Mouse (Mus musculus) midbrain, embryonic 16.5 days (tissue): Measurements from ENCODE around the gene Zfp423. TPM values are rescaled to one million over a fixed set of nuclear protein-coding genes. Genes with fewer than 3 reads are reported as not detected.

Source experiments
- ATAC-seq: fragments of 200-750 bp; cut with Nextera tagmentation; 2 replicates; pipeline ENCODE4 v1.8.0; 2017; ENCODE audit warnings: moderate TSS enrichment
- H3K27ac ChIP-seq: fragments of 300-500 bp; sonication (generic); 2 replicates; pipeline ENCODE4 v1.5.1; 2014; ENCODE audit warnings: mild to moderate bottlenecking, low read length, mixed read lengths
- H3K27me3 ChIP-seq: fragments of 300-500 bp; sonication (generic); 2 replicates; pipeline ENCODE4 v1.6.1; 2014; ENCODE audit warnings: low read depth, low read length, mixed read lengths; ENCODE audit not compliant: control insufficient read depth, insufficient read depth
- H3K36me3 ChIP-seq: fragments of 300-500 bp; sonication (generic); 2 replicates; pipeline ENCODE4 v1.6.1; 2014; ENCODE audit warnings: mild to moderate bottlenecking, low read length, moderate library complexity, mixed read lengths; ENCODE audit not compliant: control insufficient read depth, insufficient read depth
- H3K4me1 ChIP-seq: fragments of 300-500 bp; sonication (generic); 2 replicates; pipeline ENCODE4 v1.6.1; 2014; ENCODE audit warnings: mild to moderate bottlenecking, low read length, mixed read lengths; ENCODE audit not compliant: control insufficient read depth, insufficient read depth
- H3K4me2 ChIP-seq: fragments of 300-500 bp; sonication (generic); 2 replicates; pipeline ENCODE4 v1.6.1; 2014; ENCODE audit warnings: mild to moderate bottlenecking, low read length, mixed read lengths
- H3K4me3 ChIP-seq: fragments of 300-500 bp; sonication (generic); 2 replicates; pipeline ENCODE4 v1.5.1; 2014; ENCODE audit warnings: low read depth, mild to moderate bottlenecking, low read length, moderate library complexity, mixed read lengths
- H3K9ac ChIP-seq: fragments of 300-500 bp; sonication (generic); 2 replicates; pipeline ENCODE4 v1.6.1; 2014; ENCODE audit warnings: low read depth, low read length, mixed read lengths
- H3K9me3 ChIP-seq: fragments of 300-500 bp; sonication (generic); replicated peaks from 2 replicates; pipeline ENCODE4 v1.6.1; 2014; ENCODE audit warnings: mild to moderate bottlenecking, low read length, mixed read lengths; ENCODE audit not compliant: control insufficient read depth, poor library complexity, severe bottlenecking
- WGBS: fragments of 180-500 bp; shearing (Covaris S2); extraction: QIAGEN DNeasy Blood & Tissue Kit; methylation state at CpG from one replicate; pipeline ENCODE4 v1.1.7; 2014; 5-methylcytosine and 5-hydroxymethylcytosine counted together
- polyA plus RNA-seq: library from polyadenylated mRNA; unstranded; fragments of >200 nt; fragmentation: Nextera tagmentation; extraction: Ambion mirVana; gene quantifications from 2 replicates; pipeline ENCODE4 v1.2.1, GENCODE M21; 2015

The Zfp423 gene
- polyA plus RNA-seq, 1 experiment from 2014 or later, result 28.1 TPM

GRCm38 (mm10) chr8:87715731-87716682, 243.4 kb downstream of the Zfp423 start:
- Histone ChIP-seq H3K36me3 (no peaks in the 10 kb centered on the region), H3K4me1 (peaks cover 65% of the 10 kb centered on the region), H3K27ac (peak overlapping the region; percentile 85), H3K9ac (peak overlapping the region; percentile 27), H3K27me3 (no peaks in the 10 kb centered on the region), H3K9me3 (no peaks in the 10 kb centered on the region), H3K4me3 (peak overlapping the region; percentile 3; the same call in 1 of the 2 replicates), H3K4me2 (peak overlapping the region; percentile 46)
- 7% methylated on average over 24 of the region's 24 CpGs for WGBS
- ATAC-seq, result peak; percentile 64

- H3K36me3 ChIP-seq, result no peaks in the 10 kb centered on the region
- no peaks in the 10 kb centered on the region for H3K27me3 ChIP-seq
- H3K4me2 ChIP-seq, result no peak overlapping the region
- 61% methylated on average over 2 of the region's 3 CpGs for WGBS
- H3K27ac ChIP-seq, result no peak overlapping the region
- H3K4me3 ChIP-seq, result no peak overlapping the region
- no peaks in the 10 kb centered on the region for H3K9me3 ChIP-seq
- peaks cover 44% of the 10 kb centered on the region for H3K4me1 ChIP-seq
- ATAC-seq, result no peak
- no peak overlapping the region for H3K9ac ChIP-seq
Measured at GRCm38 (mm10) chr8:87713946-87714345, 245.4 kb downstream of the Zfp423 start.

- Histone ChIP-seq H3K4me2 (no peak overlapping the region), H3K4me1 (peaks cover 44% of the 10 kb centered on the region), H3K27me3 (no peaks in the 10 kb centered on the region), H3K36me3 (no peaks in the 10 kb centered on the region), H3K4me3 (no peak overlapping the region), H3K9me3 (no peaks in the 10 kb centered on the region), H3K27ac (peak overlapping the region; percentile 66), H3K9ac (peak overlapping the region; percentile 47)
- no peak for ATAC-seq
- 45% methylated on average over 6 of the region's 6 CpGs for WGBS
Measured at GRCm38 (mm10) chr8:87711955-87712354, 247.4 kb downstream of the Zfp423 start.

- Histone ChIP-seq H3K27ac (peak overlapping the region; percentile 77), H3K4me3 (no peak overlapping the region), H3K9ac (peak overlapping the region; percentile 33; the same call in 1 of the 2 replicates), H3K36me3 (no peaks in the 10 kb centered on the region), H3K9me3 (no peaks in the 10 kb centered on the region), H3K27me3 (no peaks in the 10 kb centered on the region), H3K4me2 (peak overlapping the region; percentile 32), H3K4me1 (peaks cover 41% of the 10 kb centered on the region)
- no peak for ATAC-seq
- 14% methylated on average over 11 of the region's 11 CpGs for WGBS
Measured at GRCm38 (mm10) chr8:87708127-87708637, 251.2 kb downstream of the Zfp423 start.

- peak overlapping the region; percentile 14; the same call in 1 of the 2 replicates for H3K4me2 ChIP-seq
- peak overlapping the region; percentile 28 for H3K9ac ChIP-seq
- peaks cover 48% of the 10 kb centered on the region for H3K4me1 ChIP-seq
- H3K9me3 ChIP-seq, result no peaks in the 10 kb centered on the region
- ATAC-seq, result no peak
- WGBS, result 37% methylated on average over 17 of the region's 17 CpGs
- H3K4me3 ChIP-seq, result no peak overlapping the region
- H3K27me3 ChIP-seq, result no peaks in the 10 kb centered on the region
- no peaks in the 10 kb centered on the region for H3K36me3 ChIP-seq
- peak overlapping the region; percentile 65 for H3K27ac ChIP-seq
Measured at GRCm38 (mm10) chr8:87707176-87707575, 252.2 kb downstream of the Zfp423 start.

- no peaks in the 10 kb centered on the region for H3K36me3 ChIP-seq
- H3K9me3 ChIP-seq, result no peaks in the 10 kb centered on the region
- H3K4me1 ChIP-seq, result peaks cover 46% of the 10 kb centered on the region
- no peak overlapping the region for H3K4me3 ChIP-seq
- ATAC-seq, result no peak
- no peak overlapping the region for H3K27ac ChIP-seq
- H3K9ac ChIP-seq, result no peak overlapping the region
- no peak overlapping the region for H3K4me2 ChIP-seq
- WGBS, result 92% methylated on average over 3 of the region's 3 CpGs
- no peaks in the 10 kb centered on the region for H3K27me3 ChIP-seq
Measured at GRCm38 (mm10) chr8:87704756-87705155, 254.6 kb downstream of the Zfp423 start.

GRCm38 (mm10) chr8:87702790-87703311, 256.5 kb downstream of the Zfp423 start:
- Histone ChIP-seq H3K4me2 (peak overlapping the region; percentile 8; the same call in 1 of the 2 replicates), H3K27ac (peak overlapping the region; percentile 79), H3K4me3 (no peak overlapping the region), H3K27me3 (no peaks in the 10 kb centered on the region), H3K9ac (peak overlapping the region; percentile 53; the same call in 1 of the 2 replicates), H3K4me1 (peaks cover 41% of the 10 kb centered on the region), H3K36me3 (no peaks in the 10 kb centered on the region), H3K9me3 (no peaks in the 10 kb centered on the region)
- 7% methylated on average over 10 of the region's 10 CpGs for WGBS
- ATAC-seq, result peak; percentile 83

- Histone ChIP-seq H3K27ac (peak overlapping the region; percentile 79), H3K9ac (no peak overlapping the region), H3K4me1 (peaks cover 35% of the 10 kb centered on the region), H3K36me3 (no peaks in the 10 kb centered on the region), H3K4me2 (no peak overlapping the region), H3K4me3 (no peak overlapping the region), H3K9me3 (no peaks in the 10 kb centered on the region), H3K27me3 (no peaks in the 10 kb centered on the region)
- WGBS, result 33% methylated on average over 8 of the region's 8 CpGs
- peak; percentile 72 for ATAC-seq
Measured at GRCm38 (mm10) chr8:87702051-87702521, 257.3 kb downstream of the Zfp423 start.
